Mouse (Mus musculus): ENCODE measurements at regions not wholly inside any gene's neighbourhood (a gene's known extent, or its start where the extent isn't known, plus 50 kb on each side); places are given as distances from the start of the nearest gene placed in this dataset.
A peak's percentile ranks its signal among the peaks of the same experiment; 100 is the strongest.

DNA sequence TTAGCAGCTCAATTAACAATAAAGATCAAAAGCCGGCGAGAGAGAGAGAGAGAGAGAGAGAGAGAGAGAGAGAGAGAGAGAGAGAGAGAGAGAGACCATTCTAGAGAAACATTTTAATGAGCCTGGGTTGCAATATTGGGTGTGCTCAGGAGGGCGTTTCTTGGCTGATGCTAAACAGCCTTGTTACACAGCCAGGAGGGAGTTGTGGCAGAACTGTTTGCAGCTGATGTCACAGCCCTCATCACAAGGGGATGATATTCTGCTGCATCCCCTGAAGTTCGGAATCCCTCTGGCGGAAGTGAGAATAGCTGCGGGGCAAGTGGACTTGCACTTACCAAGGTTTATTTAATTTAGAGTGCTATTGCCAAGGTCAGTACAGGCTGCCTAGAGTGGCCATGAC is 100.7 kb upstream of the Fbxo11 start:
- no peaks in the 10 kb centered on the region for H3K9me3 ChIP-seq (ENCODE audit: control insufficient read depth, low read length)
- DNase-seq (ENCODE audit: low spot score): no peak
- TF ChIP-seq CTCF (IDR thresholded peaks at IDR 0.05; ENCODE audit: low read depth): no peak
- TF ChIP-seq EP300 (optimal IDR thresholded peaks at IDR 0.05): no peak
- no peak overlapping the region for H3K4me2 ChIP-seq (replicated peaks; ENCODE audit: low read depth)
- H3K4me3 ChIP-seq (ENCODE audit: low read depth, low read length): no peak overlapping the region
- H3K27me3 ChIP-seq (ENCODE audit: control insufficient read depth, insufficient read depth, low read length): no peaks in the 10 kb centered on the region
- no peak for ATAC-seq (ENCODE audit: low FRiP score, low TSS enrichment)
- H3K9ac ChIP-seq (ENCODE audit: low read length): no peak overlapping the region
- WGBS: 78% methylated on average over 6 of the region's 6 CpGs
- H3K4me1 ChIP-seq (replicated peaks; ENCODE audit: control insufficient read depth, insufficient read depth): no peaks in the 10 kb centered on the region
- H3K36me3 ChIP-seq (ENCODE audit: control insufficient read depth, insufficient read depth, low read length): no peaks in the 10 kb centered on the region
- H3K27ac ChIP-seq (replicated peaks): no peak overlapping the region

DNA sequence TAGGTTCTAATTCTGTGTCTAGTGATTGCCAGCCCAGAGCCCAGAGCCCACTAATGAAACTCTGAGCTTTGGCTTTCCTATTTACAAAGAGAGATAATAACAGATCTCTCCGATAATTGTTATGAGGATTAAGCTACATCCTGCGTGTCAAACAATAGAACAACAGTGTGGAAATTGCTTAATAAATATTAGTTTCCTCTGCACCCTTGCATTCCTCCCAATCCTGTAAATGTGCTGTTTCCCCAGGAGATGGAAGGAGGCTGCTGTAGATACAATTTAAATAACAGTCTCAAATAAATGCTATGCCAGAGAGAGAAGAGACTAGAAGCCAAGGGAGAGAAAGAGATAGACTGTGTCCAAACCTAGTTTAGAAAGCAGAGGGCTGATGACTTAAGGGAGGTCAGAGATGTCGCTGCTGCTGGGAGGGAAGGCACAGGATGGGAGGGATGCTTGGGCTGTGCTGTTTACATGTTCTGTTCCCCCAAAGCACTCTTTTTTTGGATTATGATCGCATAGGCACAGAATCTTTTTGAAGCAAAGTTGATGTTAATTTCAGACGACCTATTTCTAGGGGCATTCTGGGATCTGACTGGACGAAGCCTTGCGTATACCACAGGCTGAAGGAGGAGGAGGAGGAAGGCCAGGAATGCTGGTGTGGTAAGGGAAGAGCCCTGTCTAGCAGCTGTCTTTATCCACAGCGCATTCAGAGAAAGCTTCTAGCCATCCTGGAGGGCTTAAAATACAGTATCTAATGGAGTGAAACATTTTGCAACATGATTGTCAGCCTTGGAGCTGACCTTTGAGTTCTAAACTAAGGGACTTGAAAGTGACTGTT is 103.4 kb upstream of the Fbxo11 start:
- no peak overlapping the region for H3K4me3 ChIP-seq (ENCODE audit: low read depth, low read length)
- no peak overlapping the region for H3K27ac ChIP-seq (replicated peaks)
- TF ChIP-seq EP300 (optimal IDR thresholded peaks at IDR 0.05) (no peak), CTCF (IDR thresholded peaks at IDR 0.05; ENCODE audit: low read depth) (no peak)
- no peak overlapping the region for H3K9ac ChIP-seq (ENCODE audit: low read length)
- no peak overlapping the region for H3K4me2 ChIP-seq (replicated peaks; ENCODE audit: low read depth)
- no peaks in the 10 kb centered on the region for H3K27me3 ChIP-seq (ENCODE audit: control insufficient read depth, insufficient read depth, low read length)
- no peaks in the 10 kb centered on the region for H3K9me3 ChIP-seq (ENCODE audit: control insufficient read depth, low read length)
- ATAC-seq (ENCODE audit: low FRiP score, low TSS enrichment) (no peak), DNase-seq (ENCODE audit: low spot score) (no peak)
- WGBS: 46% methylated on average over 8 of the region's 8 CpGs
- H3K4me1 ChIP-seq (replicated peaks; ENCODE audit: control insufficient read depth, insufficient read depth): no peaks in the 10 kb centered on the region
- no peaks in the 10 kb centered on the region for H3K36me3 ChIP-seq (ENCODE audit: control insufficient read depth, insufficient read depth, low read length)

DNA sequence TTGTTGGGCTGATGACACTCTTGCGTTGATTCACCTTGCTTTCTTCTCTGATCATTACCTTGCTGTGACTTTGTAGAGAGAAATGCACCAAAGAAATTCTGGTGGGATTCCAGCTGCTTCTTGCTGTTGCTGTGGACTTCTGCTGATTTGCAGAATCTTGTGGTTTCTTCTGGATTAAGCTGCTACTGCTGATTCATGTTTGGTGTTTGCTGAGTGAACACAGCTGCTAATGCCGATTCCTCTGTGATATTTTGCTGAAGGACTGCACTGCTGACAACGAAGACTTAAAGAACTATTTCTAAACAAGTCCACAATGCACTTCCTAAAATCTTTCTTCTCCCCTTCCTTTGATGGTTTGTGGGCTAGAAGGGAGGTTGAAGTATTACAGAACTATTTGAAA is 106.5 kb upstream of the Fbxo11 start:
- Histone ChIP-seq H3K27me3 (ENCODE audit: control insufficient read depth, insufficient read depth, low read length) (no peaks in the 10 kb centered on the region), H3K36me3 (ENCODE audit: control insufficient read depth, insufficient read depth, low read length) (no peaks in the 10 kb centered on the region), H3K27ac (replicated peaks) (no peak overlapping the region), H3K9ac (ENCODE audit: low read length) (no peak overlapping the region), H3K4me3 (ENCODE audit: low read depth, low read length) (no peak overlapping the region), H3K9me3 (ENCODE audit: control insufficient read depth, low read length) (0 out of 2 replicates have a peak, but pooled peaks cover 4% of the 10 kb centered on the region), H3K4me2 (replicated peaks; ENCODE audit: low read depth) (no peak overlapping the region), H3K4me1 (replicated peaks; ENCODE audit: control insufficient read depth, insufficient read depth) (no peaks in the 10 kb centered on the region)
- TF ChIP-seq EP300 (optimal IDR thresholded peaks at IDR 0.05) (no peak), CTCF (IDR thresholded peaks at IDR 0.05; ENCODE audit: low read depth) (no peak)
- 66% methylated on average over 3 of the region's 3 CpGs for WGBS
- ATAC-seq (ENCODE audit: low FRiP score, low TSS enrichment) (no peak), DNase-seq (ENCODE audit: low spot score) (no peak)

DNA sequence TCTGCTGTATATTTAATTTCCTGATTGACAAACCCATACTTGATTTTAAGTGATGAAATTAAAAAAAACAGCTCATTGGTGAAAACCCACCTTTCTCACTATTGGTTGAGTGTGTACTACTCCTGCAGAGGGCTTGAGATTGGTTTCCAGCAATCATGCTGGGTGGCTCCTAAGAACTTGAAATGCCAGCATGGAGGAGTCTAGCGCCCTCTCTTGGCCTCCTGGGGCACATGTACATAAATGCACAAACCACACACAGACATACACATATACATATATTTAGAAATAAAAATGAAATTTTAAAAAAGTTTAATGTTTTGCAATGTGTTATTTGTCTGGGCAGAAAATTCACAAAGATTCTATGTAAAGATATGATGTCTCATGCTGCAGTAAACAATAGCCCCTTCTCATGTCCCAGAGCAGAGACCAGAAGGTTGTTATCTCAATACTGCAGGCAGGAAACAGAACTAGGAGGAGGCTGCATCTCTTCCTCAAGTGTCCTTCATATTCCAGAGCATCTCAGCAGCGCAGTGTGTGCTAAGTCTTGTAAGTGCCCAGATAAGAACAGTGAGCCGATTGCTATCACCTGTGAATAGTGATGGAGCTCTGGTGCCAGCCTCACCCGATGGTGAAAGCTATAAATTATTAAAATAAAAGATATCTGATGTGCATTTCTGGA is 108.4 kb upstream of the Fbxo11 start:
- TF ChIP-seq EP300 (optimal IDR thresholded peaks at IDR 0.05) (no peak), CTCF (IDR thresholded peaks at IDR 0.05; ENCODE audit: low read depth) (peak; percentile 22; the same call in 1 of the 2 replicates)
- Histone ChIP-seq H3K27ac (replicated peaks) (no peak overlapping the region), H3K4me2 (replicated peaks; ENCODE audit: low read depth) (no peak overlapping the region), H3K9ac (ENCODE audit: low read length) (no peak overlapping the region), H3K4me3 (ENCODE audit: low read depth, low read length) (no peak overlapping the region), H3K4me1 (replicated peaks; ENCODE audit: control insufficient read depth, insufficient read depth) (no peaks in the 10 kb centered on the region), H3K9me3 (ENCODE audit: control insufficient read depth, low read length) (0 out of 2 replicates have a peak, but pooled peaks cover 4% of the 10 kb centered on the region), H3K36me3 (ENCODE audit: control insufficient read depth, insufficient read depth, low read length) (no peaks in the 10 kb centered on the region), H3K27me3 (ENCODE audit: control insufficient read depth, insufficient read depth, low read length) (no peaks in the 10 kb centered on the region)
- ATAC-seq (ENCODE audit: low FRiP score, low TSS enrichment) (no peak), DNase-seq (ENCODE audit: low spot score) (no peak)
- 63% methylated on average over 4 of the region's 4 CpGs for WGBS

DNA sequence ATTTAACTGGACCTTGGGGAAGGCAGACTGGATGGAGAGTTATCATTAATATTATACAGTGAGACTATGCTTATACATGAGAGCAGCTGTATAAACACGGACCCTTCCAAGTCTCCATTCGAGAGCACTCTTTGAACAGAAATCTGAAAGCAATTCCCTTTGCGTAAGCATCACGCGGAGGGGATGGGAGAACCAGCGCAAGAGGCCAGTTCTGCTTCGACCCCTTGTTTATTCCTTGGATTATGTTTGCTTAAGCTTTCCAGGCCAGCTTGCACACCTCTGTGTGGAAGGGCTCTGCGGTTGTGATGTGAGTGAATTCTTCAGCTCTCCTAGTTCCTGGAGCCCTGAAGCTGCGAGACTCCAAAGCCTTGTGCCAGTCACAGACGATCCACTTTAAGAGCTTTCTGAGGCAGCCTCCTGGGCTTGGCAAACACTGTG is 109.2 kb upstream of the Fbxo11 start:
- H3K9me3 ChIP-seq (ENCODE audit: control insufficient read depth, low read length): 0 out of 2 replicates have a peak, but pooled peaks cover 4% of the 10 kb centered on the region
- peak; percentile 35; the same call in 1 of the 2 replicates for ATAC-seq (ENCODE audit: low FRiP score, low TSS enrichment)
- H3K4me1 ChIP-seq (replicated peaks; ENCODE audit: control insufficient read depth, insufficient read depth): no peaks in the 10 kb centered on the region
- peak overlapping the region; percentile 40 for H3K4me2 ChIP-seq (replicated peaks; ENCODE audit: low read depth)
- DNase-seq (ENCODE audit: low spot score): peak; percentile 15
- H3K36me3 ChIP-seq (ENCODE audit: control insufficient read depth, insufficient read depth, low read length): no peaks in the 10 kb centered on the region
- peak overlapping the region; percentile 10; the same call in 1 of the 2 replicates for H3K4me3 ChIP-seq (ENCODE audit: low read depth, low read length)
- WGBS: 18% methylated on average over 10 of the region's 10 CpGs
- no peak for TF ChIP-seq CTCF (IDR thresholded peaks at IDR 0.05; ENCODE audit: low read depth)
- TF ChIP-seq EP300 (optimal IDR thresholded peaks at IDR 0.05): no peak
- no peak overlapping the region for H3K9ac ChIP-seq (ENCODE audit: low read length)
- no peaks in the 10 kb centered on the region for H3K27me3 ChIP-seq (ENCODE audit: control insufficient read depth, insufficient read depth, low read length)
- peak overlapping the region; percentile 61 for H3K27ac ChIP-seq (replicated peaks)

All from stomach, postnatal 0 days (tissue).